Comparison of ENCODE assay signal across 12 mouse cellular contexts in genomic region chr1:172016660-172017516, GRCm38 (mm10). TPM values are rescaled to one million over a fixed set of nuclear protein-coding genes. Genes with fewer than 3 reads are reported as not detected.
DNase-seq lines count a peak whose midpoint lies in the region; ATAC-seq and TF ChIP-seq lines count a peak whose summit lies in the region.
"Had no signal": no experiment of that assay in that cellular context is flagged by ENCODE, and none has a peak within 500 bp of the region (broad histone marks: within the 10 kb centered on the region; RNA-seq: fewer than 3 reads in every experiment).

No protein-coding gene starts in this region.

- intact Hi-C loops in heart, adult 2 months (cut with DNase I): no loop called here
- intact Hi-C loops in left cerebral cortex, postnatal 10 days (cut with DNase I): loop anchor here (10.0 kb wide), 1 partner anchor 342 kb away; no protein-coding TSS in a partner anchor

- 67% methylated on average over 6 of the region's 6 CpGs for WGBS in heart, adult 2 months
- 9% methylated on average over 6 of the region's 6 CpGs for WGBS in hindbrain, embryonic 12.5 days
- WGBS in midbrain, embryonic 16.5 days: 2% methylated on average over 6 of the region's 6 CpGs

- H3K36me3 ChIP-seq in heart, adult 2 months (ENCODE audit: control insufficient read depth, insufficient read depth, low read length): no peaks in the 10 kb centered on the region
- H3K36me3 ChIP-seq in hindbrain, embryonic 12.5 days: peaks cover 13% of the 10 kb centered on the region
- H3K36me3 ChIP-seq in midbrain, embryonic 16.5 days (ENCODE audit: control insufficient read depth, insufficient read depth, low read length): no peaks in the 10 kb centered on the region; the same call in 1 of the 2 replicates

- H3K4me3 ChIP-seq in heart, adult 2 months: no peak overlapping the region
- H3K4me3 ChIP-seq in hindbrain, embryonic 12.5 days: peak overlapping the region; percentile 18
- H3K4me3 ChIP-seq in midbrain, embryonic 16.5 days (ENCODE audit: low read depth, low read length): no peak overlapping the region

- H3K27ac ChIP-seq in heart, adult 2 months: no peak overlapping the region
- H3K27ac ChIP-seq in hindbrain, embryonic 12.5 days: peak overlapping the region; percentile 98
- H3K27ac ChIP-seq in midbrain, embryonic 16.5 days (ENCODE audit: low read length): peak overlapping the region; percentile 83

- no peak overlapping the region for H3K9ac ChIP-seq in heart, adult 2 months (ENCODE audit: low read depth, low read length)
- peak overlapping the region; percentile 55 for H3K9ac ChIP-seq in hindbrain, embryonic 12.5 days
- peak overlapping the region; percentile 45; the same call in 1 of the 2 replicates for H3K9ac ChIP-seq in midbrain, embryonic 16.5 days (ENCODE audit: low read depth, low read length)

- peak; percentile 85 for ATAC-seq in hindbrain, embryonic 12.5 days (ENCODE audit: low FRiP score)
- peak; percentile 67 for ATAC-seq in midbrain, embryonic 16.5 days

- no peaks in the 10 kb centered on the region for H3K79me2 ChIP-seq in heart, adult 2 months (replicated peaks; ENCODE audit: control insufficient read depth, insufficient read depth, low read length)

- H3K9me3 ChIP-seq in hindbrain, embryonic 12.5 days (replicated peaks): no peaks in the 10 kb centered on the region
- no peaks in the 10 kb centered on the region for H3K9me3 ChIP-seq in midbrain, embryonic 16.5 days (replicated peaks; ENCODE audit: control insufficient read depth, low read length, poor library complexity, severe bottlenecking)

- no peaks in the 10 kb centered on the region for H3K27me3 ChIP-seq in heart, adult 2 months (ENCODE audit: control insufficient read depth, insufficient read depth, low read length)
- H3K27me3 ChIP-seq in hindbrain, embryonic 12.5 days: no peaks in the 10 kb centered on the region
- no peaks in the 10 kb centered on the region for H3K27me3 ChIP-seq in midbrain, embryonic 16.5 days (ENCODE audit: control insufficient read depth, insufficient read depth, low read depth, low read length)

- TF ChIP-seq CTCF in heart, adult 2 months (IDR thresholded peaks at IDR 0.05): no peak

- no peak for TF ChIP-seq EP300 in heart, adult 2 months (IDR thresholded peaks at IDR 0.05; ENCODE audit: insufficient read depth, low read depth, low read length)

- no peak for TF ChIP-seq POLR2A in heart, adult 2 months (IDR thresholded peaks at IDR 0.05; ENCODE audit: insufficient read depth, low read depth, low read length)

- peak overlapping the region; percentile 48 for H3K4me2 ChIP-seq in hindbrain, embryonic 12.5 days (replicated peaks)
- H3K4me2 ChIP-seq in midbrain, embryonic 16.5 days (ENCODE audit: low read length): peak overlapping the region; percentile 36

- DNase-seq in heart, adult 11 months: peak; percentile 60
- no peak for DNase-seq in heart, adult 2 months
- peak; percentile 70 for DNase-seq in embryo, embryonic 11.5 days (ENCODE audit: low read depth, low spot score)
- no peak for DNase-seq in c-Kit-positive CD71-positive TER-119-positive erythroid progenitor cells, embryonic 14.5 days (ENCODE audit: low spot score)
- no peak for DNase-seq in frontal cortex, postnatal 36 days (ENCODE audit: low spot score in 2 of 2)
- no peak for DNase-seq in left cerebral cortex, postnatal 10 days (ENCODE audit: extremely low spot score in 1 of 2, low spot score in 2 of 2)
- DNase-seq: cerebellum, adult 11-12 months; gastrocnemius, postnatal 25 days; kidney, postnatal 36 days; lung, adult 18-20 months had no signal

- peaks cover 3% of the 10 kb centered on the region for H3K4me1 ChIP-seq in heart, adult 2 months (ENCODE audit: control insufficient read depth, insufficient read depth, low read length)
- peaks cover 98% of the 10 kb centered on the region for H3K4me1 ChIP-seq in hindbrain, embryonic 12.5 days
- peaks cover 83% of the 10 kb centered on the region for H3K4me1 ChIP-seq in midbrain, embryonic 16.5 days (ENCODE audit: control insufficient read depth, insufficient read depth, low read length)

RNA-seq across cellular contexts. Expression of gene Vangl2, which starts 11.4 kb away (rescaled TPM):
- 1 to 10 TPM; 1.3 TPM for total RNA-seq in heart, adult 2 months (2021)
- polyA plus RNA-seq in heart, adult 2 months (2012; rRNA removed): 1.3 and 1.9 TPM in 2 replicates
- 60.4 and 68.6 TPM in 2 replicates for polyA plus RNA-seq in hindbrain, embryonic 12.5 days (2016; fragmentation: Nextera tagmentation; extraction: Ambion mirVana)
- 43.7 and 44.0 TPM in 2 replicates for polyA plus RNA-seq in midbrain, embryonic 16.5 days (2015; fragmentation: Nextera tagmentation; extraction: Ambion mirVana)
- total RNA-seq in left cerebral cortex, postnatal 10 days (2021): 10 to 100 TPM; 32.8 to 34.0 TPM

RNA-seq across cellular contexts. Expression of gene Nhlh1, which starts 40.5 kb away (rescaled TPM):
- not detected for total RNA-seq in heart, adult 2 months (2021)
- not detected in 2 replicates for polyA plus RNA-seq in heart, adult 2 months (2012; rRNA removed)
- 14.5 and 15.3 TPM in 2 replicates for polyA plus RNA-seq in hindbrain, embryonic 12.5 days (2016; fragmentation: Nextera tagmentation; extraction: Ambion mirVana)
- 0.45 and 1.2 TPM in 2 replicates for polyA plus RNA-seq in midbrain, embryonic 16.5 days (2015; fragmentation: Nextera tagmentation; extraction: Ambion mirVana)
- under 1 TPM in 1 of 2 experiments, not detected in 1; 0.32 TPM for total RNA-seq in left cerebral cortex, postnatal 10 days (2021)
- total RNA-seq: gastrocnemius, postnatal 25 days had no signal

Comparison
In these comparisons a context has a peak if more than half of its experiments do, and no peak if none do; other contexts are left out.
1. DNase-seq: peak in heart, adult 11 months (single experiment) and embryo, embryonic 11.5 days (single experiment); none in heart, adult 2 months (0 of 2), c-Kit-positive CD71-positive TER-119-positive erythroid progenitor cells, embryonic 14.5 days (single experiment), frontal cortex, postnatal 36 days (0 of 2) and left cerebral cortex, postnatal 10 days (0 of 2).
2. RNA of gene Vangl2, which starts 11.4 kb away (polyA plus RNA-seq): 60.4 to 68.6 TPM in hindbrain, embryonic 12.5 days and 43.7 to 44.0 TPM in midbrain, embryonic 16.5 days; 1.3 to 1.9 TPM in heart, adult 2 months; every median in the first group is over 10 times any median in the second.